Mouse (Mus musculus) gastrocnemius, postnatal 36 days (tissue): ENCODE data around the gene Tubb2a. TPM values are rescaled to one million over a fixed set of nuclear protein-coding genes. Genes with fewer than 3 reads are reported as not detected.

Experiments
- DNase-seq, 2 experiments: peaks; one replicate each; pipeline ENCODE4 v3.0.0; 2022
- intact Hi-C: fragments of 180-260 bp; cut with DNase I; formaldehyde crosslinking; loops from one replicate; pipeline ENCODE4 v1.15.1; 2025
- total RNA-seq, 2 experiments: library from RNA; stranded (reverse); gene quantifications; 2 replicates each; pipeline ENCODE4 v1.2.3; 2021

The Tubb2a gene
- total RNA-seq, 2 experiments from 2014 or later, result 11.4 to 11.5 TPM

DNA sequence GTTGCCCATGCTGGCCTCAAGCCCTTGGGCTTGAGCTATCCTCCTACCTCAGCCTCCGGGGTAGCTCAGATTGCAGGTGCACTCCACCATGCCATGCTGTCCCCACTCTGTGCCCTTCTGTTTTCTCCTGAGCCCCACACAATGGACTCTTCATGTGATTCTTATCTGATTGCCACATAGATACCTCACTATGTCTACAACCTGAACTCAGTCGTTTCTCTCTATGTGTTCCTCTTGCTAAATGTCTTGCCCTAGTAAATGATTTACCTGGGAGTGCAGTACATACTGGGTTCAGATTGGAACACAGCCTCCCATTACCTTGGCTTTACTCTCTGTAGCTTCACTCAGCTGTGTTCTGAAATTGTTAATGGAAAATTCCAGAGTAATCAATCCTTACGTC, 22.8 kb downstream of the Tubb2a start:
- intact Hi-C loops, result no loop called here

DNA sequence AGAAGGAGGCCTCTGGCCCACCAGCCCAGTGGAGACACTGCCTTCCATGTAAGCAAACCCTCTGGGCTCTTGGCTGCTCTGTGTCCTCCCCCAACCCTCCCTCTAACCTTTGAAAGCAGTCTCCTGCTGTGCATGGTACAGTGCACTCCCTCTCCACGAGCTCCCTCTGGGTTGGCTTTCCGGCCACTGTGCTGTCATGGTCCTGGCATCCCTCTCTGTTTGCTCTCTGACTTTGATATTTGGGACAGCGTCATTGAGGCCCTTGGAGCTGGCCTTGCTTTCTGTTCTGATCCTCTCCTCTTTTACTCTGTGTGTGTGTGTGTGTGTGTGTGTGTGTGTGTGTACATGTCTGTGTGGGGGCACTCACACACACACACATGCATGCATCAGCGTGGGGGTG, 23.4 kb downstream of the Tubb2a start:
- intact Hi-C loops, result no loop called here
- no peak for DNase-seq

More for the DNA sequence above, 22.8 kb downstream of the Tubb2a start:
- no peak for DNase-seq

DNA sequence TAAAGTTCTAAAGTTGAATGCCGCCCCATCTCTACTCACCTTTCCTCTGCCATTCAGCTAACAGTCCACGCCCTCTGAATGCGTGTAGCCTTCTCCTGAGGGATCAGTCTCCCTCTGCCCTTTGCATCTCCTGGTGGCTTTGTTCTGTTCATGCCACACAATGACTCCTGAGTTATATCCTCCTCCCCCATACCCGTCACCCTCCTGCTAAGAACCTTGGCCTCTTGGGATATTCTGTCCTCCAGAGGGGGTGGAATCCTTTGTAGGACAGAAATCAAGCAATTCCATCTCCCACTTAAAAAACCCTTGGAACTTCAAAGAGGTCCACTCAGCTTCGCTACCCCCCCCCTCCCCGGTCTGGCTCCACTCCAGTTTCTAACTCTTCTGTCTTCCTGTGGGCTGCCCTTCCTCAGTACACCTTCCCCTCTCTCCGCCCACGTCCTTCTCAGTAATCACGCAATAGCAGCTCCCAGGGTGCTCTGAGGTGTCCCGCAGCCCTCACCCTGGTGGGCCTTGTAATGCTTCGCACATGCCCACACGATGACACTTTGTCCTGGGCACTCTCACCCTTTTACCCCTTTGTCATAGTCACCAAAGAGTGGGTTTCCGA, 24.0 kb downstream of the Tubb2a start:
- intact Hi-C loops, result no loop called here

DNA sequence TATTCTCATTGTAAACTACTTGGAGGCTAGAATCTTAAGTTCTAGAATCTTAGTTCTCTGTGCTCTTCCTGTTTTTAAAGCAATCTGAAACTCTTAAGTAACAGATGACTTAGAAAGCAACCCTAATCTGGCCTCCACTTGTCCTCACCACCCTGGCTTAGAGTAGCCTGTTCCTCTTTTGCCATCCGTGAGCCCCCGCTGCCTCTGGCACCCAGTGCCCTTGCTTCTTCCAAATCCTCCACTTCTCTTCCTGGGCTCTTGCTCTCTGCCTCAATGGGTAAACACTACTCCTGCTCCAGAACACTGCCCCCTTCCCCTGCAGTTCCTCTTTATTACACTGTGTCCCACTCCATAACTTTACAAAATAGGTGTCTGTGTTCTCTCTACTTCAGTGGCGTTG, 26.1 kb downstream of the Tubb2a start:
- intact Hi-C loops, result no loop called here
- no peak for DNase-seq

More for the DNA sequence above, 24.0 kb downstream of the Tubb2a start:
- DNase-seq, result no peak

DNA sequence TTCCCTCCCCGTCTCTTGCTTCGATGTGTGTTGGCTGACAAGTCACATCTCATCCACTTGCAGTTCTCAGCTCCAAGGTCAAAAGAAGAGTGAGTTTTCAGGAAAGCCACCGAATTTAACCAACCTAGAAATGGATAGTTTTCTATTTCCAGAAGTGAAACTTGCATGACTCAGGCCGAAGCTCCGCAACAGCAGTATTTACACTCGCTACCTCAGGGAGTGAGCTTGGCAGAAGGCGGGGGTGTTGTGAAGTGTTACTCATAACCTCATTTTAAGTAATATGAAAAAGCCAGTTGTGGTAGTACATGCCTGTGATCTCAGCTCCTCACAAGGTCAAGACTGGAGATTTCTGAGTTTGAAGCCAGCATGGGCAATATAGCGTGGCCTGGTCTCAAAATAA, 27.3 kb downstream of the Tubb2a start:
- no peak for DNase-seq
- intact Hi-C loops, result no loop called here

DNA sequence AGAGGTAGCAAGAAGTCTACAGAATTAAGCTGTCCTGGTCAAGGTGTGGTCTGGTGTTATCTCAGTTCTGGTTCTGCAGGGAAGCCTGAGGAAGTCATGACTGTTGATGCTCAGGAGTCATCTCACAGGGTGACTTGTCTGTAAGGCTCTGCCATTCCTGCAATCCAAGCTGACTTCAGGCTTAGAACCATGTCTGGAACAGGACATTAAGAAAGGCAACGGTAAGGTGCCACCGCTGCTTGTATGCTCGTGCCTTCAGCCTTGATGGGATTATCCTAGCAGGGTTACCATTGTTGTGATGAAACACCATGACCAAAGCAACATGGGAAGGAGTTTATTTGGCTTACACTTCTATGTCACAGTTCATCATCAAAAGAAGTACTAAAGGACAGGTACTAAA, 30.3 kb downstream of the Tubb2a start:
- intact Hi-C loops, result no loop called here

DNA sequence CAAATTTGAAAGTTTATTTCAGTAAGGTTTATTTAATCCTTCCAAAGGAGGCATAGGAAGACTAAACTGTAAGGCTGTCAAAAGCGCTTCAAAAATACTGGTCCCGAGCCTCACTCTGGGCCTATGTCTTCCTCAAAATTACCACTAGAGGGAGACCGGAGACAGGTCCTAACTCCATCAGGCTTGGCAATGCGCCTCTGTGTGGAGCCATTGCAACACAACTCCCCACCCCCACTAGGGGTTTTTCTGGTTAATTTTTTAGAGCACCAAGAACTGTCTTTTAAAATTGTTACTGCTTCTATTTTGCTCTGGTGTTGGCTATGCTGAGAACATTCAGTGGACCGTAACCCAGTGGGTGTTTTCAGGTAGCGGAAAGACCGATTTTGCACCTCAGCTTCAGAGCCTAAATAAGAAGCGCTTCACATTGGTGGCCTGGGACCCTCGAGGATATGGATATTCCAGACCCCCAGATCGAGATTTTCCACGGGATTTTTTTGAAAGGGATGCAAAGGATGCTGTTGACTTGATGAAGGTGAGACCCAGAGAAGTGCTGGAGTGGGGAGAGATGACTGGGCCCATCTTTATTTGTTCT, 31.3 kb downstream of the Tubb2a start:
- peak; percentile 48 to 76 for DNase-seq
- intact Hi-C loops, result loop anchor here (1.0 kb wide), 1 partner anchor 108 kb away; no protein-coding TSS in a partner anchor

More for the DNA sequence above, 30.3 kb downstream of the Tubb2a start:
- no peak for DNase-seq

DNA sequence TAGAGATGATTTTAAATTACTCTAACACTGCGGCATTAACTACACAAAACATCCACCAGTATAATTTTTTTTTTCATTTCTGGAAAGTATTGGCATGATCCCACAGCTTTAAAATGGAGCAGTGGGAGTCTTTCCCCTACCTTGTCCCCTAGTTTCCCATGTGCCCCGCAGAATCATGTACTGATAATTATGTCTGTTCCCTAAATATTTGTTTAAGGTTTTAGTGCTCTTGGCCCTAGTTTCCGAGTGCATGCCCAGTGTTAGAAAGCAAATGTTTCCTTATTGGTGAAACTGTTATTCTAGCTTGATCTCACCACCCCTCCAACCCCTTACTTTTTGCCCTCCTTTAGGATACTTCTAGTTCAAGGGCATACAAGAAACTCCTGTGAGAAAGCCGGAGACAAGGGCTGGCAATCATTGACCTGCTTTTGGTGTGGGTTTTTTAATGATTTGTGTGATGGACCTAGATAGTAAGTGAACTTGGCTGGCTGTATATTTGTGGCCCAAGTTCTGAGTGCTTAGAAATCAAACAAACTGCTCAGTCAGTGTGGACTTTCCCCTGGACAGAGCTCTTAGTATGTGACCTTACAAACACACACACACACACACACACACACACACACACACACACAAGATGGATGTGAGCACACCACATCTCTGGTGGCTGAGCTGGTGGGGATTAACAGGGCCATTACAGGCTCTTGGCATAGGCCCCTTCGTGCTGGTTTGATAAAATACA, 32.1 kb downstream of the Tubb2a start:
- DNase-seq, result no peak
- intact Hi-C loops, result loop anchor here (1.0 kb wide), 1 partner anchor 109 kb away; no protein-coding TSS in a partner anchor

DNA sequence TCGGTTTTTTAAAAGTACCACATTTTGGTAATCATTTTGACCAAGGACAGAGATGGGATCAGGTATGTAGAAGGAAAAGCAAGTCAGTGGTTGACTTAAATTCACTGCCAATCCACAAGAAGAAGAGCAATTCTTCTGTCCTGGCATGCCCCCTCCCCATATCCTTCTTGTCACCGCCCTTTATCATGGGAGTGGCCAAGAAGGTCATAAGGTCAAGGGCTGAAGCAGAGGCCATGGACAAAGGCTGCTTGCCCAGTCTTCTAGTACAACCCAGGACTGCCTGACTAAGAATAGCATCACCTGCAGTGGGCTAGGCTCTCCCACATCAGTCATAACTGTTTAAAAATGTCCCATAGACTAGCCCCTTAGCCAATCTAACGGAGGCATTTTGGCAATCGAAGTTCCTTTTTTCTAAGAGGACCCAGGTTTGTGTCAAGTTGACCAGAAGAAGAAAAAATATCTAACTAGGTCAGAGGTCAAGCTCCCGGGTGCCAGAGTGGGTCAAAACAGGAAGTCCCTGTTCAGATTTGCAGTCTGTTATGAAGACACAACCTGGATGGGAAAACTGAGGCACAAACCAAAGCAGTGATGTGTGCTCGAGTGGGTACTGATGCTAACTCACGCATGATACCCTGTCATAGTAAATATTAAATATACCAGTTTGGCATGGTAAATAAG, 34.0 kb downstream of the Tubb2a start:
- intact Hi-C loops, result loop anchor here (5.0 kb wide), 1 partner anchor 593 kb away; no protein-coding TSS in a partner anchor
- no peak for DNase-seq

DNA sequence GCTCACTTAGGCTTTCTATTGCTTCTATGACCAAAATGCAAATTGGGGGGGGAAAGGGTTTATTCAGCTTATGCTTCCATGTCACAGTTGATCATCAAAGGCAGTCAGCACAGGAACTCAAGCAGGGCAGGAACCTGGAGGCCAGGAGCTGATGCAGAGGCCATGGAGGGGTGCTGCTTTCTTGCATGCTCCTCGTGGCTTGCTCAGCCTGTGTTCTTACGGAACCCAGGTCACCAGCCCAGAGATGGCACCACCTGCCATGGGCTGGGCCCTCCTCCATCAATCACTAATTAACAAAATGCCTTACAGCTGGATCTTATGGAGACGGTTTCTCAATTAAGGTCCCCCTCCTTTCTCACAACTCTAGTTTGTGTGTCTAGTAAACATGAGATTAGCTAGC, 37.7 kb downstream of the Tubb2a start:
- intact Hi-C loops, result loop anchor here (5.0 kb wide), 1 partner anchor 597 kb away; no protein-coding TSS in a partner anchor
- no peak for DNase-seq

DNA sequence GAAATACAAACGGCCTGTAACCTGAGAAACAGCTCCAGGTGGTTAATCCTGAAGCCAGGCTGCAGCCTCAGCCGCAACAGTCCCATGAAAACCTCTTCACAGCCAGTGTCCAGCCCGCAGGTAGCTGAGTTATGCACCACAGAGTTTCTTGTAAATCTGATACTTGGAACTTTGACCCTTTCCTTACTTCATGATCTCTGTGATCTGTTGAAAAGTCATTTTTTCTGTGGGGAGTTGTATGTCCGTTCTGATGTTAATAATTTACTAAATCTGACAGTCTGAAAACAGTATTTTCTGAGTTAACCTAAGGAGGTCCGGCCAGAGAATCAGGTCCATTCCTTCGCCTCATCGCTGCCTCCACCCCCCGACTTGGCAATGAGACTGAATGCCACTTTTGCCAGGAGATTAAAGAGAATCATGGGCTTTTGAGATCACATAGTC, 38.9 kb downstream of the Tubb2a start:
- DNase-seq, result no peak
- intact Hi-C loops, result no loop called here

DNA sequence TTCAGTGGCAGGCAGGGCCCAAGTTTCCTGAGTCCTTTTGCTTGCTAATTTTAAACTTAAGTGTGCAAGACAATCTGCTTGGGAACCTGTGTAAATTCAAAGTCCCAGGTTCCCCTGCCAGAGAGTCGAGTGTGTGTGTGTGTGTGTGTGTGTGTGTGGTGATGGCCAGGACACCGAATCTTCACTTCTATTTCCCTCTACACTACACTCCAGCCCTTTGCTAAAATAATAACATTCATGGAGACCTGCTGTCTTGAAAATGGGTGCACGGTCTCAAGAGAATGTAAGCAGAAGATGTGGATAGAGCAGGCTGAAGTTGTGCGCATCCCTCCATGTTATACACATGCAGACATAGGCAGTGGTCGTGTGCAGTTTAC, 39.8 kb downstream of the Tubb2a start:
- intact Hi-C loops, result no loop called here
- DNase-seq, result no peak

DNA sequence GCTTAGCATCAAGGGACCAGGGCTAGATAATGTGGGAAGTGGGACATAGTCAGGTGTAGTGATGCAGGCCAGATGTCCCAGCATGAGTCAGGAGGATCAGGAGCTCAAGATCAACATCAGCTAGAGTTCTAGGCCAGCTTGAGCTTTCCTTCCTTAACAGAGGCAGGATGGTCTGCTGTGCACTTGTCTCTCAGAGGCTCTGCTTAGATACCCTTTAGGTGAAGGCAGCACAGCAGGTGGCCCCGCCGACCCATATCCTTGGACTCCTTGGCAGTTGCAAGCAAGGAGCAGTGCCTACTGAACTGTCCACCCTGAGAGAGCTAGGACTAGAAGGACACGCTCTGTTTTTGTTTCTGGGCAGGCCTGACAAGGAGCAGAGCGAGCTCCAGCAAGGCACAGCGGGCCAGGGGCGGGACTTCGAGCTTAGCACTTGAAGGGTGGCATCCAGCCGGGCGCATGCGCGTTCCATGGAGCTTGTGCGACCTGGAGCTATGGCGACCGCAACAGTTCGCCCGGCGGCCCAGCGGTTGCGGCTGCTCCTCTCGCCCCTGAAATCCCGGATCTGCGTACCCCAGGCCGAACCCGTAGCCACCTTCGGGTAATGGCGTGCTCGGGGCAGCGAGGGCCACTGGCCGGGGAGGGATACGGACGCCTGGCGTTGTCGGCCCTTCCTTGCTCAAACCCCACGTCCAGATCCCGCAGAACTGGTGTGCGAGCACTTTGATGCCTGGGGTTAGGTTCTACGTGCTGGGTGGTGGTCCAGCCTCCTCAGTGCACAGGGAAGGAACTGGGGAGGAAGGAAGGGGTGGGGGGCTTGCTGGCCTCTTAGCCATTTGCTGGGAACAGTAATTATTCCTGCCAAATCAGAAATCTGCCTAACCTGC, 40.4 kb downstream of the Tubb2a start, which contains the start of gene Bphl:
Bphl (plus strand) TSS at position 426 of the 884 bp plus-strand sequence.
- DNase-seq, result peak; percentile 90
- intact Hi-C loops, result no loop called here

DNA sequence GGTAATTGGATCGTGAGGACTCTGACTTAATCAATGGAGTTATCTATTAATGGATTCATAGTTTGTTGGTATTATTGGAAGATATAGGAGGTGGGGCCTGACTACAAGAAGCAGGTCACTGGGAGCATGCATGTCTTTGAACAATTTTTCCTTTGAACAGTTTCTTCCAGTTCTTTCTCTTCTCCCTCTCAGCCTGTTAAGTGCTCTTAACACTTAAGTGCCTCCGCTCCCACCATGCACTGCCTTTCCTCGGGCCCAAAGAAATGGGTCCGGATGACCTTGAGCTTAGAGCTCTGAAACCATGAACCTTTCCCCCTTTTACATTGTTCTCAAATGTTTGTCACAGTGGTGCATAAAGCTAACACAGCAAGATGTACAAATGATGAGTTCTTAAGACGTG, 41.1 kb downstream of the Tubb2a start:
- intact Hi-C loops, result no loop called here
- no peak for DNase-seq

DNA sequence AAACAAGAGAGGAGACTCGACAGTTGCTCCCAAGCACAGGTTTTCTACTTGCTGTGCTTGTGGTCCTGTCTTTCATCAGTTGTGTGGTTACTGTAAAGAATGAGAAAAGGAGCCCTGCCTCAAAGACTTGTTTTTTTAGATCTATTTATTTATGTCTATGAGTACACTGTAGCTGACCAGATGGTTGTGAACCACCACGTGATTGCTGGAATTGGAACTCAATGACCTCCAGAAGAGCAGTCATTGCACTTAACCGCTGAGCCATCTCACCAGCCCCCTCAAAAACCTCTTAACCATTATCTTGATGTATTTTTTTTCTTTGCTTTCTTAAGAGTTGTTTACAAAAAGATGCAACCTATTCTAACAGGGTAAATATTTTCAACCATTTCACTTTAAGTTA, 42.4 kb downstream of the Tubb2a start:
- DNase-seq, result no peak
- intact Hi-C loops, result no loop called here

DNA sequence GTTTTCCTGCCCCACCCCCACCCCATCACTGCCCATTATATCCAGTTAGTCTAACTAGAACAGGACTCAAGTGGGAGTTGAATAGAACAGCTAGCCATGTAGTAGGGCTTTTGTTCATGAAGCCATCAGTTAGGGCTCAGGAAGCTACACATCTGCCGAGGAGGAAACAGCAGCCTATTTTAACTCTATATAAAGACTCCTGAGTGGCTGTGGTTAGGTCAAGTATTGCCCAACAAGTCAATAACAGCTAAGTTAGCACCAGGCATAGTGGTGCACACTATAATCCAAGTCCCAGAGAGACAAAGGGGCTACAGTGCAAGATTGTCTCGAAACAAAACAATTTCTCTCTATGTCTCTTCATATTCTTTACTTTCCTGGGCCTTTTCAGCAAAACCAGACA, 45.8 kb downstream of the Tubb2a start:
- intact Hi-C loops, result no loop called here

More for the DNA sequence above, 45.8 kb downstream of the Tubb2a start:
- no peak for DNase-seq
